Mouse (Mus musculus) heart, postnatal 0 days (tissue): ENCODE results near the gene Tmem30c.
"Not testable (repeated sequence)": the region's sequence is repeated elsewhere in the genome, so short reads cannot be mapped to it uniquely, and the experiment has no call there.

Experiments used
- CTCF ChIP-seq: IDR thresholded peaks from 2 replicates; pipeline ENCODE4 v1.5.1; 2016; ENCODE audit warnings: antibody characterized with exemption, control low read depth, low read depth
- EP300 ChIP-seq: IDR thresholded peaks from 2 replicates; pipeline ENCODE4 v1.6.1; 2016; ENCODE audit warnings: antibody characterized with exemption, low read depth

- TF ChIP-seq CTCF, EP300: not testable (repeated sequence)
These were observed 60.7 kb downstream of the Tmem30c start for GRCm38 (mm10) chr16:57231937-57232310.
